Mouse (Mus musculus) testis, postnatal 10 days (tissue): ENCODE measurements around the gene Sorcs3.

Source experiments
- DNase-seq: peaks from one replicate; pipeline ENCODE4 v3.0.0; 2021; ENCODE audit warnings: low spot score

Sorcs3 gene

GRCm38 (mm10) chr19:48706267-48706923 is 500.6 kb downstream of the Sorcs3 start:
- no peak for DNase-seq

GRCm38 (mm10) chr19:48706924-48707320 is 501.1 kb downstream of the Sorcs3 start:
- no peak for DNase-seq

GRCm38 (mm10) chr19:48725851-48726419 is 520.1 kb downstream of the Sorcs3 start:
- no peak for DNase-seq

GRCm38 (mm10) chr19:48727048-48727447 is 521.2 kb downstream of the Sorcs3 start:
- DNase-seq = no peak

GRCm38 (mm10) chr19:48727601-48728000 is 521.8 kb downstream of the Sorcs3 start:
- DNase-seq = no peak

- DNase-seq = no peak
Observed at GRCm38 (mm10) chr19:48731731-48732130, 525.9 kb downstream of the Sorcs3 start.

GRCm38 (mm10) chr19:48734370-48734769 is 528.5 kb downstream of the Sorcs3 start:
- DNase-seq = no peak

GRCm38 (mm10) chr19:48737554-48737953 is 531.7 kb downstream of the Sorcs3 start:
- no peak for DNase-seq

GRCm38 (mm10) chr19:48755156-48755555 is 549.3 kb downstream of the Sorcs3 start:
- no peak for DNase-seq

- DNase-seq = no peak
Observed at GRCm38 (mm10) chr19:48756831-48757230, 551.0 kb downstream of the Sorcs3 start.

- DNase-seq = no peak
Observed at GRCm38 (mm10) chr19:48766524-48766923, 560.7 kb downstream of the Sorcs3 start.

- DNase-seq = no peak
Observed at GRCm38 (mm10) chr19:48771565-48771964, 565.7 kb downstream of the Sorcs3 start.

GRCm38 (mm10) chr19:48779095-48779765 is 573.4 kb downstream of the Sorcs3 start:
- DNase-seq = no peak

- no peak for DNase-seq
Observed at GRCm38 (mm10) chr19:48780813-48781212, 575.0 kb downstream of the Sorcs3 start.

- DNase-seq = no peak
Observed at GRCm38 (mm10) chr19:48782024-48782721, 576.3 kb downstream of the Sorcs3 start.

- DNase-seq = no peak
Observed at GRCm38 (mm10) chr19:48787269-48787668, 581.4 kb downstream of the Sorcs3 start.

GRCm38 (mm10) chr19:48804546-48804945 is 598.7 kb downstream of the Sorcs3 start:
- DNase-seq = no peak

- DNase-seq = no peak
Observed at GRCm38 (mm10) chr19:48811541-48811940, 605.7 kb downstream of the Sorcs3 start.

- no peak for DNase-seq
Observed at GRCm38 (mm10) chr19:48813823-48814222, 608.0 kb downstream of the Sorcs3 start.

GRCm38 (mm10) chr19:48815064-48815463 is 609.2 kb downstream of the Sorcs3 start:
- DNase-seq = no peak

GRCm38 (mm10) chr19:48820493-48821282 is 614.9 kb downstream of the Sorcs3 start:
- no peak for DNase-seq

- no peak for DNase-seq
Observed at GRCm38 (mm10) chr19:48821283-48821715, 615.5 kb downstream of the Sorcs3 start.
